Mouse (Mus musculus): Measurements from ENCODE around the gene Trim65. TPM values are rescaled to one million over a fixed set of nuclear protein-coding genes. Genes with fewer than 3 reads are reported as not detected.

Gene Trim65
- total RNA-seq, 2 experiments from 2014 or later = 6.3 to 8.1 TPM

Other genes with a start within 250 kb of the Trim65 start
- gene Smim5, start 231.2 kb downstream of the Trim65 start, total RNA-seq (2021) = 1 to 10 TPM; 1.5 to 2.6 TPM
- under 1 TPM in 1 of 2 experiments, not detected in 1; 0.30 TPM for gene Smim6, start 219.1 kb downstream of the Trim65 start, total RNA-seq (2021)
- 10 to 100 TPM; 38.0 to 38.1 TPM for gene Sap30bp, start 197.8 kb downstream of the Trim65 start, total RNA-seq (2021)
- gene Recql5, start 197.7 kb downstream of the Trim65 start, total RNA-seq (2021) = 10 to 100 TPM; 17.8 to 24.5 TPM
- 1 to 10 TPM; 3.1 to 4.7 TPM for gene Itgb4, start 156.4 kb downstream of the Trim65 start, total RNA-seq (2021)
- 10 to 100 TPM; 67.0 to 90.6 TPM for gene Galk1, start 118.4 kb downstream of the Trim65 start, total RNA-seq (2021)
- 100 to 1,000 TPM; 401 to 426 TPM for gene H3f3b, start 103.2 kb downstream of the Trim65 start, total RNA-seq (2021)
- gene Unk, start 100.8 kb downstream of the Trim65 start, total RNA-seq (2021) = 10 to 100 TPM; 21.0 to 26.0 TPM
- 1 to 10 TPM; 2.3 to 2.7 TPM for gene Unc13d, start 53.2 kb downstream of the Trim65 start, total RNA-seq (2021)
- gene Wbp2, start 44.1 kb downstream of the Trim65 start, total RNA-seq (2021) = 100 to 1,000 TPM; 103 to 110 TPM
- gene Trim47, start 3.9 kb downstream of the Trim65 start, total RNA-seq (2021) = 10 to 100 TPM; 23.2 to 24.5 TPM
- 10 to 100 TPM; 86.8 to 94.1 TPM for gene Mrpl38, start 7.7 kb upstream of the Trim65 start, total RNA-seq (2021)
- 10 to 100 TPM; 26.5 to 34.4 TPM for gene Fbf1, start 37.0 kb upstream of the Trim65 start, total RNA-seq (2021)
- 10 to 100 TPM; 17.8 to 24.4 TPM for gene Ten1, start 67.7 kb upstream of the Trim65 start, total RNA-seq (2021)
- gene Acox1, start 67.9 kb upstream of the Trim65 start, total RNA-seq (2021) = 100 to 1,000 TPM; 177 to 242 TPM
- gene Evpl, start 106.9 kb upstream of the Trim65 start, total RNA-seq (2021) = 1 to 10 TPM; 1.4 to 1.7 TPM
- gene Srp68, start 143.1 kb upstream of the Trim65 start, total RNA-seq (2021) = 10 to 100 TPM; 63.3 to 64.9 TPM
- gene Galr2, start 149.8 kb upstream of the Trim65 start, total RNA-seq (2021) = under 1 TPM; 0.15 to 0.36 TPM
- 10 to 100 TPM; 57.0 to 70.2 TPM for gene Exoc7, start 176.1 kb upstream of the Trim65 start, total RNA-seq (2021)
- under 1 TPM; 0.18 to 0.30 TPM for gene Foxj1, start 204.3 kb upstream of the Trim65 start, total RNA-seq (2021)